Mouse (Mus musculus) ES-E14 (cell line): ENCODE results near the gene Sdhc. TPM values are rescaled to one million over a fixed set of nuclear protein-coding genes. Genes with fewer than 3 reads are reported as not detected.

ENCODE experiments used
- DNase-seq: peaks from one replicate; pipeline ENCODE4 v3.0.0-alpha.2; 2013; ENCODE audit warnings: low read depth, low spot score
- H3K27ac ChIP-seq: 2 replicates; pipeline ENCODE4 v1.5.1; 2012; ENCODE audit warnings: low read depth, mild to moderate bottlenecking, low read length, moderate library complexity, mixed read lengths; ENCODE audit not compliant: poor library complexity, insufficient read depth, severe bottlenecking
- H3K36me3 ChIP-seq: 2 replicates; pipeline ENCODE4 v1.6.1; 2012; ENCODE audit warnings: mild to moderate bottlenecking, low read length, moderate library complexity, mixed read lengths; ENCODE audit not compliant: control insufficient read depth, poor library complexity, insufficient read depth, severe bottlenecking
- H3K4me1 ChIP-seq, 2 experiments: fragments of 150-350 bp in 1 of 2; sonication (generic) in 1 of 2; 2 replicates each; pipeline ENCODE4 v1.6.1; 2012; ENCODE audit warnings: low read length in 2 of 2, mild to moderate bottlenecking in 1 of 2, mixed read lengths in 1 of 2; ENCODE audit not compliant: control insufficient read depth in 2 of 2, insufficient read depth in 2 of 2, poor library complexity in 1 of 2
- H3K4me3 ChIP-seq, 2 experiments: fragments of 150-350 bp in 1 of 2; sonication (generic) in 1 of 2; 2 replicates each; pipeline ENCODE4 v1.5.1; 2012; ENCODE audit warnings: low read length in 2 of 2, low read depth in 1 of 2, mild to moderate bottlenecking in 1 of 2, mixed read lengths in 1 of 2; ENCODE audit not compliant: insufficient read depth in 1 of 2, poor library complexity in 1 of 2, severe bottlenecking in 1 of 2
- H3K9ac ChIP-seq: 2 replicates; pipeline ENCODE4 v1.6.1; 2012; ENCODE audit warnings: low read depth, mild to moderate bottlenecking, low read length, mixed read lengths; ENCODE audit not compliant: poor library complexity, insufficient read depth, severe bottlenecking
- H3K9me3 ChIP-seq: fragments of 150-350 bp; sonication (generic); 2 replicates; pipeline ENCODE4 v1.6.1; 2012; ENCODE audit warnings: low read depth, mild to moderate bottlenecking, low read length; ENCODE audit not compliant: control insufficient read depth, insufficient read depth
- CHD2 ChIP-seq: IDR thresholded peaks from 2 replicates; pipeline ENCODE4 v1.6.1; 2014; ENCODE audit warnings: mild to moderate bottlenecking, low read depth, low read length, inconsistent platforms
- HCFC1 ChIP-seq: IDR thresholded peaks from 2 replicates; pipeline ENCODE4 v1.6.1; 2012; ENCODE audit warnings: low read length, inconsistent platforms, borderline replicate concordance; ENCODE audit not compliant: insufficient read depth
- MAFK ChIP-seq: IDR thresholded peaks from 2 replicates; pipeline ENCODE4 v1.6.1; 2014; ENCODE audit warnings: mild to moderate bottlenecking, low read depth, low read length, inconsistent platforms; ENCODE audit not compliant: insufficient read depth
- ZC3H11A ChIP-seq: IDR thresholded peaks from 2 replicates; pipeline ENCODE4 v1.6.1; 2012; ENCODE audit warnings: low read depth, mild to moderate bottlenecking, inconsistent platforms, low read length, borderline replicate concordance
- ZNF384 ChIP-seq: IDR thresholded peaks from 2 replicates; pipeline ENCODE4 v1.6.1; 2012; ENCODE audit warnings: low read depth, low read length, inconsistent platforms
- in situ Hi-C, 2 experiments: fragments of 600-800 bp; cut with MboI; formaldehyde crosslinking; loops; one replicate each; pipeline ENCODE4 v1.15.1; 2025; ENCODE audit warnings: low sequenced_read_pairs in 2 of 2, inconsistent platforms in 1 of 2; ENCODE audit not compliant: unreplicated experiment in 2 of 2
- total RNA-seq: library from RNA; depleted of rRNA; stranded (reverse); fragments of 300-350 nt; gene quantifications from 2 replicates; pipeline ENCODE4 v1.2.3, GENCODE M21; 2012

The Sdhc gene
- total RNA-seq, 1 experiment: 55.0 TPM

- Histone ChIP-seq H3K9me3 (no peaks in the 10 kb centered on the region), H3K4me1 (peaks cover 0 to 5% of the 10 kb centered on the region in 2 experiments; a peak in 1 of 4 replicates)
Measured at GRCm38 (mm10) chr1:171119405-171119804, 31.0 kb downstream of the Sdhc start.

DNA sequence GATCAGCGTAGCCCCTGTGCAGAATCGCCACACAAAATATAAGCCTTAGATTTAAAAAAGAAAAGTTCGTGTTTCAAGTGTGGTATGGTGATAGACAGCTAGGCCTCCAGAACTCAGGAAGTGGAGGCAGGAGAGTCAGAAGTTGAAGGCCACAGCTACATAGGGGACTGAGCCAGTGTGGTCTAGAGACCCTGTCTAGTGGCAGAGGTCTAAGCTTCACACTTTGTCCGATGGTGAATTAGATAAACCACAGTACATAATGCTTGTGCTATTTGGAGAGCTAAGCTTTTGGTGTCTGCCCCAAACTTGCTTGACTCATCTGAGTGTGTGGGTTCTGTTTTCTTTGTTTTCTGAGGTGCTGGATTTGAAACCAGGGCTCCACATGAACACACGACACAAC, 31.4 kb downstream of the Sdhc start:
- Histone ChIP-seq H3K4me1 (peaks cover 0 to 5% of the 10 kb centered on the region in 2 experiments; a peak in 1 of 4 replicates), H3K9me3 (no peaks in the 10 kb centered on the region), H3K27ac (no peak overlapping the region), H3K4me3 (no peak overlapping the region), H3K9ac (no peak overlapping the region), H3K36me3 (no peaks in the 10 kb centered on the region)
- in situ Hi-C loops: loop anchor here in 1 of 2 experiments (10.0 kb wide), 1 partner anchor 126 kb away; no protein-coding TSS in a partner anchor
- TF ChIP-seq ZNF384: no peak
- no peak for DNase-seq

More at GRCm38 (mm10) chr1:171119405-171119804, 31.0 kb downstream of the Sdhc start:
- H3K36me3 ChIP-seq: no peaks in the 10 kb centered on the region
- H3K9ac ChIP-seq: no peak overlapping the region
- no peak for TF ChIP-seq ZNF384
- no peak for TF ChIP-seq CHD2
- TF ChIP-seq MAFK: no peak
- no peak for TF ChIP-seq ZC3H11A
- TF ChIP-seq HCFC1: no peak
- DNase-seq: no peak
- H3K4me3 ChIP-seq: no peak overlapping the region
- in situ Hi-C loops: loop anchor here in 1 of 2 experiments (10.0 kb wide), 1 partner anchor 125 kb away; no protein-coding TSS in a partner anchor
- no peak overlapping the region for H3K27ac ChIP-seq

- Histone ChIP-seq H3K4me3 (no peak overlapping the region), H3K9me3 (no peaks in the 10 kb centered on the region), H3K4me1 (peaks cover 2 to 5% of the 10 kb centered on the region in 2 experiments; a peak in 2 of 4 replicates), H3K27ac (no peak overlapping the region), H3K9ac (no peak overlapping the region), H3K36me3 (no peaks in the 10 kb centered on the region)
- peak; percentile 83 for DNase-seq
- peak; percentile 78; the same call in 1 of the 2 replicates for TF ChIP-seq ZC3H11A
- TF ChIP-seq HCFC1: no peak
- TF ChIP-seq ZNF384: no peak
- TF ChIP-seq CHD2: no peak
- in situ Hi-C loops: loop anchor here in 1 of 2 experiments (10.0 kb wide), 1 partner anchor 127 kb away; no protein-coding TSS in a partner anchor
Measured at GRCm38 (mm10) chr1:171118269-171118684, 32.1 kb downstream of the Sdhc start.

DNA sequence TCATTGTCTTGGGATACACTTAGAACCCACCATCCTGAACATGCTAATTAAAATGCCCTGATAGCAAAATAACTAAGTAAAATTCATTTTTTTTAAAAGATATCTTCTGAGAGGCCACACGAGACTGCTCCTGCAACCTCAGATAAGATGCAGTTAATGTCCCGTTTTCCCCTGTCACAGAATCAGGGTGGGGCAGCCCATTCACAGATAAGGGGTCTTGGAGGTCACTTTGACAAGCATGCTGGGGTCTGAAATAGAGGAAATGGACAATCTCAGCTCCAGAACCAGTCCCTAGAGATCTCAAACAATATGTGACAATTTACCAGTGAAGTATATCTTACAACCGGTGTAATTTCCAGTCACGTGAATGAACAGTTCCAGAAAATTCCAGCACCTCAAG, 34.1 kb downstream of the Sdhc start:
- Histone ChIP-seq H3K9me3 (no peaks in the 10 kb centered on the region), H3K9ac (no peak overlapping the region), H3K36me3 (no peaks in the 10 kb centered on the region), H3K27ac (no peak overlapping the region), H3K4me3 (no peak overlapping the region), H3K4me1 (peaks cover 2% of the 10 kb centered on the region in 2 experiments; a peak in 1 of 4 replicates)
- TF ChIP-seq ZNF384 (no peak), MAFK (no peak), ZC3H11A (no peak), HCFC1 (no peak), CHD2 (no peak)
- in situ Hi-C loops: loop anchor here in 1 of 2 experiments (10.0 kb wide), 1 partner anchor 129 kb away; no protein-coding TSS in a partner anchor
- no peak for DNase-seq

DNA sequence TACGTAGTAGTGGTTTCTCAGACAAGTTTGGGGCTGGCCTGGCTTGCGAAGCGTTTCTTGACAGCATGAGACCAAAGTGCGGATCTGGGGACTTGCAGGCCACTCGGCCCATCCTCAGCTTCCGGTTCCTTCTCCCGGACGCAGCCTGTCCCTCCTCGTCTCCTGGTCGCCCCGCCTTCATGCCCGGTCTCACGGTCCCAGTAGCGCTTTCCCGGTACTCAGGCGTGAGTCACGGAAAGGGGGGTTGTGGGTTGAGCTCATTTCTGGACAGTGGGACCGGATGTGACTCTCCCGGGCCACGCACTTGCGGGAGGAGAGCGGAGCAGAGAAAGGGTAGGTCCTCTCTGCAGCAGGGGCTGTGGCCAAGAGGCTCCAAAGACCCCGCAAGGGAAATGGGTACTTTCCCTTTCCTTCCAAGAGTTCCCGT, 36.5 kb downstream of the Sdhc start, which contains the start of gene Cfap126:
Gene Cfap126, plus strand, starts transcription at position 46 of the 427 bp plus-strand sequence.
- no peaks in the 10 kb centered on the region; the same call in 1 of the 2 replicates for H3K9me3 ChIP-seq
- H3K27ac ChIP-seq: no peak within 1 kb of the TSS
- peaks cover 2% of the 10 kb centered on the region in 2 experiments; a peak in 1 of 4 replicates for H3K4me1 ChIP-seq
- peak within 1 kb of the TSS; percentile 71 for H3K9ac ChIP-seq
- peak within 1 kb of the TSS; percentile 66 to 67 for H3K4me3 ChIP-seq
- TF ChIP-seq ZNF384 (no peak), HCFC1 (no peak), ZC3H11A (no peak), MAFK (no peak), CHD2 (no peak)
- no peaks in the 10 kb centered on the region for H3K36me3 ChIP-seq
- DNase-seq: no peak
- in situ Hi-C loops: loop anchor here (5.0 to 10.0 kb wide), 2 partner anchors 128 to 131 kb away; no protein-coding TSS in a partner anchor
